Mouse (Mus musculus) NIH3T3 (cell line): ENCODE measurements around the gene Zfp866.
A peak's percentile ranks its signal among the peaks of the same experiment; 100 is the strongest.

Experiments
- DNase-seq: peaks from one replicate; pipeline ENCODE4 v3.0.0-alpha.2; 2012; ENCODE audit warnings: low read depth

Zfp866 gene

DNA sequence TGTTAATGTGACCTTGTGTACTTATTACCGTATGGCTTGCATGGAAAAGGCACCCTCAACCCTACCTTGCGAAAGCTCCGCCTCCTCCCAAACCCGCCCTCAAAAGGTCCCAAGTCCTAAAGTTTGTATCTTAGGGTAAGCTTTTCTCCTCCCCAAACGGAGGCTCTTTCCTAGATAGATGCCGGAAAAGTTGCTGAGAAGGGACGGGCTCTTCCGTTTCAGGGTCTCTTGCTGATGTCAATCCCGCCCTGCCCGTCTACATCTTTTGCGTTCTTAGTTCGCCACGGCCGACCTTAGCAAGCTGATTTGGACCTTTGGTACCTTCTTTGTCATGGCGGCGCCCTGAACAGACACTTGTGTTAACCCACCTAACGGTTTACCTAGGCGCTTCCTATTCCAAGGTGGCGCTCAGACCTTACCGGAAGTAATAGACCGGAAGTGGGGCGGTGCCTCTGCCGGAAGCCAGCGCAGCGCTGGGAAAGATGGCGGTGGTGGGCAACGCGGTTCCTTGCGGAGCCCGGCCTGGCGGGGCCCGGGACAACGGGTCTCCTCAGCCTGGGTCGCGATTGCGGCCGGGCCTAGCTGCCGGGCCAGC lies at the start of gene Zfp866, which contains the start of gene Atp13a1:
Gene Zfp866 (minus strand): TSS at position 406 of the 595 bp plus-strand sequence.
Gene Atp13a1 (plus strand): TSS at position 391 of the 595 bp plus-strand sequence.
- peak; percentile 89 for DNase-seq

DNA sequence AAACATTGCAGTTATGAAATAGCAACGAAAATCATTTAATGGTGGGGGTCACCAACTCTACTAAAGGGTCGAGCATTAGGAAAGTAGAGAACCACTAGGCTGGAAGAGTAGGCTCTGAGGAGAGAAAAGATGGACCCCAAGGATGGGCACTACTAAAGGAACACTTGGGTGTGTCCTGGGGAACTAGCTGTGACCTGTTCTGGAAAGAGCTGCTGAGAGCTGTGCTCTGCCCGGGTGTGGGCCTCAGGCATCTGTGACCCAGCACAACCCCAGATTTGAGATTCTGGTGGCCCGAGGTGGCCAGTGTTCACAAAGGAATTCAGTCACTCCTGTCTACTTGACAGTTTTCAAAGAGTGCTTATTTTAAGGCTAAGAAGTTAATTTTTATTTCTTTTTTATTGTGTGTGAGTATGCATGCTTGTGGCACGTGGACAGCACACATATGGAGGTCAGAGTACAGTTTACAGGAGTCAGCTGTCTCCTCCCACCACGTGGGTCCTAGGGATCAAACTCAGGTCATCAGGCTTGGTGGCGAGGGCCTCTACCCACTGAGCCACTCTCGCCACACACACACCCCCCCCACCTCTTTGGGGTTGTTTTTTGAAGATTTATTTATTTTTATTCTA lies 46.2 kb upstream of the Zfp866 start:
- DNase-seq, result no peak

DNA sequence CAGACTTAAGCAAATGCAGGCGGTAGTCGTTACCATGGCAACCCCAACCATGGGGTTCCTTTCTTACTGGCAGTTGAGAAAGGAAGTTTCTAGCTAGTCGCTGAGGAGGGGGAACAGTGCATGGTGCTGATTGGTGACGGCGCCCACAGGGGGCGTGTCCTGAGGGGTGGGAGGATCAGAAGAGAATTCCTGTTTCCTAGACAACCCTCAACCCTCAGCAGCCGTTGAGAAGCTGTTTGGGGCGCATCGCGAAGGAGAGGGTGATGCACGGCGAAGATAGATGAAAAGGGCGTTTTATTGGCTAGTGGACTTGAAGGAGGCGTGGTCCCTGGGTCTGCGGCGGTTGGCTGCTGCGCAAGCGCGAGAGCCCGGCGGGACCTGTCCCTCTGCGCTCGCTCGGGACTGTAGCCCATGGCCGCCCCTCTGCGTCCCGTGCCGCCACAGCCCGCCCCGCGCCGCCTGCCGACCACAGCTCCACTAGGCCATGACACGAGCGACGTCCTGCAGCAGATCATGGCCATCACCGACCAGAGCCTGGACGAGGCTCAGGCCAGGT lies 41.4 kb upstream of the Zfp866 start, which contains the start of gene Pbx4:
Gene Pbx4 (plus strand): TSS at position 194 of the 556 bp plus-strand sequence.
- DNase-seq, result peak; percentile 93

DNA sequence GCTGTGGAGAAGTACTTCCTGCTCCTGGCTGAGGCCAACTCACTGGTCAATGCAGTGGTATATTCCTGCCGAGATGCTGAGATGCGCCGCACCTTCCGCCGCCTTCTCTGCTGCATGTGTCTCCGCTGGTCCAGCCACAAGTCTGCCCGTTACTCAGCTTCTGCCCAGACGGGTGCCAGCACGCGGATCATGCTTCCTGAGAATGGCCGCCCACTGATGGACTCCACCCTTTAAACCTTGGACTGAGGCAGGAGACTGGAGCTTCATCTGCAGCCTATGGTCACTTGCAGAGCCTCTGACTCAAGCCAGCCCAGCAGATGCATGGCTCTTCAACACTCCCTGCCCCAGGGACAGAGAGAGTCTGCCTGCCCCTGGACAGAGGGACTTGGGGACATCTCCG lies 35.4 kb upstream of the Zfp866 start:
- no peak for DNase-seq

DNA sequence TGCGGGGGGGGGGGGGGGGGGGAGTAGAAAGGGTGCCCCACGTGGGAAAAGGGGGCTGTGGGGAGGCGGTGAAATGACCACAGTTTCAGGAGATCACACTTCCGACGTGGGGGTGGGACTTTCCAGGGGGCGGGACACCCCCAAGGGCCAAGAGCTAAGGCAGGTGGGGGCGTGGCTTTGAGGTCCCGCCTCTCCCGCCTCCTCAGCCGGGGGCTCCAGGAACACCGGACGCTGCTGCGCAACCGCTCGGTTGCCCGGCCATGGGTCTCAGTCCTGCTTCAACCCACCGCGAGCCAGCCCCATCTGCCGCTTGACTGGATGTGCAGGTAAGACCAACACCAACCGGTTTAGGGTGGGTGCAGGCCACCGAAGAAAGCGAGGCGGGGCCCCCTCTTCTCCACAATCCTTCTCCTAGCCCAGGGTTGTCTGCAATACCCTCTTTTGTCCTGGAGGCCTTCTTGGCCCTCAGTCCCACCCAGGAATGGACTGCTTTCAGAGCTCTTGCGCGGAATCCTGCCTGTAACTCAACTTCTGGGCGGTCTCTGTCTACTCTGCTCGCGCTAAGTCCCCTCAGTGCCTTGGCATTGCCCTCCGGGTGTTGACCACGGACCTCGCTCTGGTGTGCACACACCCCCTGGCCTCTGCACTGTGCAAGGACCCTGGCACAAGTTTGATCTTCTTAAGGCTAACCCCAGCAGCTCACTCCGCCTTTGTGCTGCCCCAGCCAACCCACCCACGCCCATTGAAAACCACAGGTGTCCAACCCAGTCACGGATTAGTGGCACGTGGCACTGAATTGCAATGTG lies 31.6 kb upstream of the Zfp866 start, which contains the start of gene Lpar2:
Gene Lpar2 (plus strand): TSS at position 44 of the 806 bp plus-strand sequence.
- DNase-seq, result peak; percentile 54

DNA sequence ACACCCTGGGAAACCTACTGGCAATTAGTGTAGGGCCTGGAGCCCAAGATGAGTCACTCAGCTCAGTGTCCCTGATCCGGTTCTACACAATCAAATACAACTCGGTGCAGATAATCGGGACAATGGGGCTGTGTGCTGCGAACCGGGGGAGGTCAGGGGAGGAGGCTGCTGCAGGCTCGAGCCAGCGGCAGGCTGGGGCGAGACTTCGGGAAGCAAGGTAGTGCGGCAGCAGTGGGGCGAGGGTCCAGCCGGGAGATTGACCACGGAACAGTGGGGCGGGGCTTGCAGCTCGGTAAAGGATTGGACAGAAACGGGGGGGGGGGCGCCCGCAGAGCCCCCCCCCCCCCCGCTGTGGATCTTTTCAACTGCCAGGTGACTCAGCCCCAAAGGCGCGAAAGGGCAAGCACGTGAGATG lies 31.0 kb upstream of the Zfp866 start:
- DNase-seq, result peak; percentile 89

DNA sequence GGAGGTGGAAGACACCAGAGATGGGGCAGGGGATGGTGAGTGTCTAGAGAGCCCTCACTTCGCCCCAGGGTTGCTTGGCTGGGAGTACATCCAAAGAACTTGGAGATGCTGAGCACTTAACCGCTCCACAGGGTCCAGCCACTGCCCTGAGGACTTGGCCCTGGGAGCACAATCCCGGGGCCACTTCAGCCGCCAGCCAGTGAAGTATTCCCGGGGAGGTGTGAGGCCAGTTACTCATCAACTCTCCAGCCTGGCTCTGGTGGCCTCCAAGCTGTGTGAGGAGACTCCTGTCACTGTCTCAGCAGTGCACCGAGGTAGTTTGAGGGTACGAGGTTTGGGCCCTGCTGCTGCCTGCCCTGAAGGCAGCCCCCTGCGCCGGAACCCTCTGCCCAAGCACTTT lies 29.5 kb upstream of the Zfp866 start:
- no peak for DNase-seq

DNA sequence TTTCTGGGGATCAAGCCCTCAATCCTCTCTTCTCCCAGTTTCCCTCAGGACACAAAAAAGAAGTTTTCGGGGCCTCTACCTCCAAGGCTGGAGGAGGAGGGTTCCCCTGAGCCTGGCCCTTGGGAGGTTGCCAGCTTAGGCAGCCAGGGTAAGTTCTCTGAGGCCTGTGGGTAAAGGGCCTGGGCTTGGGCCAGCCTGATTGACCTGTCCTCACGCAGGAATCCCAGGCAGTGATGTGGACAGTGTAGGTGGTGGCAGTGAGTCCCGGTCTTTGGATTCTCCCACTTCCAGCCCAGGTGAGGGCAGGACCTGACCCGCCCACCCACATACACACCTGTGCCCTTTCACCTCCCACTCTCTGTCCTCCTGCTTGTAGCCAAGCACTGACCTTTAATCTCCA lies 24.4 kb upstream of the Zfp866 start:
- no peak for DNase-seq

DNA sequence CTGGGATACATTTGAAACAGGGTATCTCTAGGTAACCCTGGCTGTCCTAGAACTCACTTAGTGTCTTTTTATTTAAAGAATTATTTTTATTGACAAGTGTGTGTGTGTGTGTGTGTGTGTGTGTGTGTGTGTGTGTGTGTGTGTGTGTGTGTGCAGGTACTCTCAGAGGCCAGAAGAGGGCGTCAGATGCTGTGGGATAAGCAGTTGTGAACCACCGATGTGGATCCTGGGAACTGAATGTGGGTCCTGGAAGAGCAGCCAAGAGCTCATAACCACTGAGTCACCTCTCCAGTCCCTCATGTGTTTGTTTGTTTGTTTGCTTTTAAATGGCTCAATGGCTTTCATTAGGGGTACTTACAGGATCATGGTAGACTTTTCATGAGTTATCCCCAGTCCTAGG lies 23.9 kb upstream of the Zfp866 start:
- no peak for DNase-seq

DNA sequence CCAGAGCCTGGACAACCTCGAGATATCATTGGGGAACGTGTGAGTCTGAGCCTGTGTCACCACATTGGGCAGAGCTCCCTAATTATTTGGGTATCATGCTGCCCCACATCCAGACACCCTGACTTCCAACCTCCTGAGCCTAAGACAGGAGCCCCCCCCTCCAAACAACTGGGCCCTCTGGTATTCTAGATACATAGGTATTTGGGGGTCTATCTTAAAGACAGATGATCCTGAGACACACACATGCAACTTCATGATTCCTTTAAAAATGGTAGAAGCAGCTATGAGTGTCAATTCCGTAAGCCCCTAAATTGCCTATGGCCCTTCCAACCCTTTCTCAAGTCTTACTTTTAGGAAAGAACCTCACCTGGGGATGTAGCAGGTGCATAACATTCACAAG lies 18.8 kb upstream of the Zfp866 start:
- DNase-seq, result no peak

DNA sequence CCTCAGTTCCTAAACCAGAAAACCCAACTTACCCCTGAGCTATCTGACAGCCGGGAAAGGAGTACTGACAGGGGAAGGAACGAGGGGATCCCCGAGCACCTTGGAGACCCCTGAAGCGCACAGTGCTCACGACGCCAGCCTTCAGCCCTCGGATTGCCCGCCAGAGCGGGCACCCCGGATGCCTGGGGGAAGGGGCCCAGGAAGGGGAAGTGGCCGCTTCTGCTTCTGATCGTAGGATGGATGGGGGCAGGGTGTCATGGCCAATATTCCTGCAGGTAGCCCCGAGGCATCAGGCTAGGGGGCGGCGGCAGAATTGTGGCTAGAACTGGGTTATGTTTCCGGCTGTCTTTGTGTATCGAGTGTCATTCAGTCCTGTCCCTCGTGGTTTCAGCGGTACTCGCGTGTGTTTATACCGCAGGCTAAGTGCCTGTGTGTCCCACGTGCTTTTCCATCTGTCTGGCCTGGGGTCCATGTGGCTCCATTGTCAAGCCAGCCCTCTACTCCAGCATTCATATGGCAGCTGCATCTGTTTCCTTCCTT lies 18.0 kb upstream of the Zfp866 start:
- DNase-seq, result peak; percentile 32

DNA sequence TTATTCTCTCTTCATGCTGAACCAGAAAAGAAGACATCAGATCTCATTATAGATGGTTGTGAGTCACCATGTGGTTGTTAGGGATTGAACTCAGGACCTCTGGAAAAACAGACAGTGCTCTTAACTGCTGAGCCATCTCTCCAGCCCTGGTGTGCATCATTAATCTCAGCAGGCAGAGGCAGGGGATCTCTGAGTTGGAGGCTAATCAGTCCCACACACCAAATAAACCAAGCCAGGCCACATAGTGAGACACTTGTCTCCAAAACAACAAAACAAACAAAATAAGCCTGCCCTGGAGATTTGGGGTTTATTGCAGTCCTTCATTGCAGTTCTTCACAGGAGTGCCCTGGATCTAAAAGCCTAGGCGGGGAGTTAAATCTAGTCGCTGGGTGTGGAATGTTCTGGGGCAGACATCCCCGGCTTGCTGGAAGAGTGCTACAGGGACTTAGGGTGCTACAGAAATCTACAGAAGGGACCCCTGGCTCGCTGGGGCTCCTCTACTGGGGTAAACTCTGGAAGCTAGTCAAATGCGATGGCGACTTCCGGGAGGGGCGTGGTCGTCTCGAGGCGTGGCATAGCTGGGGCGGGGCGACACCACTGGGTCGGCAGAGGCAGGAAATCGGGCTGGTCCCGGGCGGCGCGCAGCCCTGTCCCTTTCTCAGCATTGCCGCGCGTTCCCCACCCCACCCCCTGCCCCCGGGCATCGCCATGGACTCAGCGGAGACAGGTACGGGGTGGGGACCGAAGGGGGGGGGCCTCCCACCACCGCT lies 17.3 kb upstream of the Zfp866 start, which contains the start of gene Gmip:
Gene Gmip (plus strand): TSS at position 586 of the 770 bp plus-strand sequence.
- peak; percentile 85 for DNase-seq

DNA sequence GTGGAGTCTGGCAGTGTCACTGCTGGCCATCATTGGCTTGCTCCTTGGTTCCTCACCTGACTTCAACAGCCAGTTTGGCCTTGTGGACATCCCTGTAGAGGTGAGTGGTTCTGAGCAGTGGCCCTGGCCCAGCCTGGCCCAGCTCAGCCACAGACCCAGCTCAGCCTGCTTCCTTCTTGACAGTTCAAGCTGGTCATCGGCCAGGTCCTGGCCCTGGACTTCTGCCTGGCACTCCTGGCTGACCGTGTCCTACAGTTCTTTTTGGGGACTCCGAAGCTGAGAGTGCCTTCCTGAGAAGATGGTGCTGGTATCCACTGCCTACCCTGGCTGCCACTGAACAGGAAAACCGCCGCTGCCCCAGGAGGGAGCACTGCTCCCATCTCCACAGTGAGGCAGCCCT lies 16.3 kb upstream of the Zfp866 start:
- DNase-seq, result no peak

DNA sequence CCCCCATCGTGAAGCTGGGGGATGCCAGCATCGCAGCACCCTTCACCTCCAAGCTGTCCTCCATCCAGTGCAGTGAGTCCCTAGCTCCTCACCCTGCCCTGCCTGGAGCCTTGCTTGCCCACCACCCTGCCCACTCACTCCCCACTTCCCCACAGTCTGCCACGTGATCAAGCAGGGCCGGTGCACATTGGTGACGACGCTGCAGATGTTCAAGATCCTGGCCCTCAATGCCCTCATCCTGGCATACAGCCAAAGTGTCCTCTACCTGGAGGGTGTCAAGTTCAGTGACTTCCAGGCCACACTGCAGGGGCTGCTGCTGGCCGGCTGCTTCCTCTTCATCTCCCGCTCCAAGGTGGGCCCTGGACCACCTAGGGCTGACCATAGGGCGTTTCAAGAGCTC lies 14.5 kb upstream of the Zfp866 start:
- no peak for DNase-seq

DNA sequence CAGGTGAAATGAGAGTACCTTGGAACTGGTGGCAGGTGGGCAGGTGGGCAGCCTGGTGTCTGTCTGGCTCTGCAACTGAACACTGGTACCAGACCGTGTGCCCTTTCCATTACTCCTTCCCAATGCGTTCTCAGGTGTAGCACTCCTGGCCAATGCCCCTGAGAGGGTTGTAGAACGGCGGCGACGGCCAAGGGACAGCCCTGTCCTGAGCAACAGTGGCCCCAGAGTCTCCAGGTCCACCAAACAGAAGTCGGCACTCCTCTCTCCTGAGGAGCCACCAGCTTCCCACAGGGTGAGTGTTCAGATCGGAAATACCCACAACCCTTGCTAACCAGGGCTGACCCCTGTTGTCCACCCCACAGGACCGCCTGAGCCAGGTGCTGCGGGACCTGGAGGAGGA lies 14.1 kb upstream of the Zfp866 start:
- DNase-seq, result no peak

DNA sequence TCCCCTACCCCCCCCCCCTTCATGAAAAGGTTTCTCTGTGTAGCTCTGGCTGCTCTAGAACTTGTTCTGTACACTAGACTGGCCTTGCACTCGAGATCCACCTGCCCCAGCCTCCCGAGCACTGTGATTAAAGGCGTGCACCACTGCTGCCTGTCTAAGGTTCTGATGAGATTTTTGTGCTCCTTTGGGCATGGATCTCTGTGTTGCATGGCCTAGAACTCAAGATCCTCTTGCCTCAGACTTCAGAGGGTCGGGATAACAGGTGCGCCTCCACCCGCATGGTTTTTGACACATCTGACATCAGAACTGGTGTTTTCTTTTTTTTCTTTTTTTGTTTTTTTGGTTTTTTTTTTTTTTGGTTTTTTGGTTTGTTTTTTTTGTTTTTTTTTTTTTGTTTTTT lies 13.6 kb upstream of the Zfp866 start:
- DNase-seq, result no peak

DNA sequence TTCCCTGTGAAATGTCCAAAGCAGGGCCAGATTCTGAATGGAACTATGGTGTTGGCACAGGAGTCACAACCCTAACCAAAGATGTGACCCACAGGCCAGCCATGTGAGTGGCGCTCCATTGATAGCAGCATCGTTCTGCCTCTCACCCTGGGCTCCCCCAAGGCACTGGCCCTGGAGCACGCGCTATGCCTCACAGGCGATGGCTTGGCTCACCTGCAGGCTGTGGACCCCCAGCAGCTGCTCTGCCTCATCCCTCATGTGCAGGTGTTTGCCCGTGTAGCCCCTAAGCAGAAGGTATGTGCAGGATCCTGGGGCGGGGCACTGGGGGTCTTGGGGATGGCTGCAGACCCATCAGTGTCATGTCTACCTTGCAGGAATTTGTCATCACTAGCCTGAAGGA lies 12.4 kb upstream of the Zfp866 start:
- no peak for DNase-seq

DNA sequence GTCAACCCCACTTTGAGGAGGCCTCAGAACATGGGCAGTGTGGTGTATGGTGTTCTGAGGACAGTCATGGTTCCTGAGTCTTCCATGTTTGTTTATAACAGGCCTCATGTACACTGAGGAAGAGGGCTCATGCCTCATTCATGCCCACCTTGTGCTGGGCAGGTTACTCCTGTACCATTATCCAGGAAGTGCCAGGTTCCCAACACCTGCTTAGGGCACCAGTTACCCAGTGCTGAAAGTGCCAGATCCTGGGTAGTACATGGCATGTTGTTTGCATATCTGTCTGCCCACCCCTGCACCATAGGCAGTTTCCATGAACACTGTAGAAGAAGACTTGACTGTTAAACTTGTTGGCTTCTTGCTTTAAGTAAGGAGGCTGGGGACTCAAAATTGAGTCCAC lies 11.2 kb upstream of the Zfp866 start:
- DNase-seq, result no peak

DNA sequence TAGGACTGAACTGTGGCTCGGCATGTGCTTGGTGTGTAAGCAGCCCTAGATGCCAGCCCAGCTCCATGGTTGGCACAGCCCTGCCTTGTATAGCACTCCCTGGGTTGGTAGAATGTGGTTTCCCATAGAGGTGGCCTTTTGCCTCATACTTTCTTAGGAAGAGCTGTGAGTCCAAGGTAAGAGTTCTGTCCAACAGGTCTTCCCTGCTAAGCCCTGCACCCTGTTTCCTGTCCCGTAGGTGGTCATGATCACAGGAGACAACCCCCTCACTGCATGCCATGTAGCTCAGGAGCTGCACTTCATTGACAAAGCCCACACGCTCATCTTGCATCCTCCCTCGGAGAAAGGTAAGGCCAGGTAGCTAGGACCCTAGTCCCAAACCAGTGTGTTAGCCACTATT lies 10.8 kb upstream of the Zfp866 start:
- no peak for DNase-seq

DNA sequence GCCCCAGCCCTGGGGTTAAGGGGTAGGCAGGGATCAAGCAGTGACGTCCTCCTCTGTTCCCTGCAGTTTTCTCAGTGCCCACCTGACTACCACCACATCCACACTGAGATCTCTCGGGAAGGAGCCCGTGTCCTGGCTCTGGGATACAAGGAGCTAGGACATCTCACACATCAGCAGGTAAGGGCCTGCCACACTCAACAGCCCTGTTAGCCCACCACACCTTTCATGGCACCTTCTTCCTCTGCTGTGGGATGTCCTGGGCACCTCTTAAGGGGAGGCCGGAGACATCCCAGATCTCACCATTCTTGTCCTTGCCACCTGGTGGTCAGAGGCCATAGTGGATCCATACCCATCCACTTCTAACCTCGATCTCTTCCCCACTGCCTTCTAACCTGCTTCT lies 9.0 kb upstream of the Zfp866 start:
- DNase-seq, result no peak

DNA sequence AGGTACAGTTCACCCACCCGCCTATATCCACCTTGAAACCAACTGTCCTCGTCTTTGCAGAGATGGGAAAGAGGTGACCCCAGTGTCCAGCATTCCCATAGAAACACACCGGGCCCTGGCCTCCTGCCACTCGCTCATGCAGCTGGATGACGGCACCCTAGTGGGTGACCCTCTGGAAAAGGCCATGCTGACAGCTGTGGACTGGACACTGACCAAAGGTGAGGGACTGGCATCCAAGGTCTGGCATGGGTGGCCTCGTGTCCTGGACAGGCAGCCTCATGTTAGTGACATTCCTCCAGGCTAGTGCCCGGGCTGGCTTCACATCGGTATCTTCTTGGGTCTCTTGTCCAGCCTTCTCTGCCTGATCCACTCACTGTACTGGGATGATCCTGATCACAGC lies 8.3 kb upstream of the Zfp866 start:
- no peak for DNase-seq

DNA sequence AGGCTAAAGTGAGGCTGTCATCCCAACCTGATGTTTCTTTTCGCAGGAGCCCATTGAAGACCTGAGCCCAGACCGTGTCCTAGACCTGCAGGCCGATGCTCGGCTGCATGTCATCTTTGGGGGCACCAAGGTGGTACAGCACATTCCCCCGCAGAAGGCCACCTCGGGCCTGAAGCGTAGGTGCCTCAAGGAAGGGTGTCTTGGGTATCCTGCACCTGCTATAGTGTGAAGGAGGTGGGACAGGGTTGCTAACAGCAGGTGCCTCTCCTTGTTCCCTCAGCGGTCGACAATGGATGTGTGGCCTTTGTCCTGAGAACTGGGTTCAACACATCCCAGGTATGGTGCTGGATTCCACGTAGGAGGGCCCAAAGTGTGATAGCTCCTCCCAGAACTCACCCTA lies 6.7 kb upstream of the Zfp866 start:
- DNase-seq, result no peak
